Mouse (Mus musculus): ENCODE data around the gene Nap1l4.

DNA sequence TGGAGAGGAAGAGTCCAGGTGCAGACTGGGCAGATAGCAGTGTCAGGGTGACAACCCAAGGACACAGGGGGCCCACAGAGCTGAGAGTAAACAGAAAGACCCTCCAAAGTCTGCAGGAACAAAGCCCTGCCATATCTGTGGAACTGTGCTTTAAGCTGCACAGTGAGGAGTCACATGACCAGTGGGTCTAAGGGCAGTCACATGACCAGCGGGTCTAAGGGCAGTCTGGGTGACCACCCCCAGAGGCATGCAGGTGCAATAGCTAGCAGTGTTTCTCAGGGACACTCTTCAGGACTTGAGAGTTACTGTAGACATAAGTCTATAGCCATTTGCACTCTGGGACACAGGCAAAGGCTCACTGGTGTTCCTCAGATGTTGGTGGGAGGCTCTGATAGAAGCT, 39.3 kb downstream of the Nap1l4 start:
- TF ChIP-seq CTCF (IDR thresholded peaks at IDR 0.05; ENCODE audit: borderline replicate concordance, insufficient read depth, low read length) (no peak), POLR2A (IDR thresholded peaks at IDR 0.05; ENCODE audit: low read depth, low read length) (no peak)

Measured in embryonic fibroblast, embryonic 13.5 days (primary cell).